Mouse (Mus musculus): Measurements from ENCODE around the gene Ccdc34. TPM values are rescaled to one million over a fixed set of nuclear protein-coding genes. Genes with fewer than 3 reads are reported as not detected.
"Not testable (repeated sequence)": the region's sequence is repeated elsewhere in the genome, so short reads cannot be mapped to it uniquely, and the experiment has no call there.

Gene Ccdc34
- polyA plus RNA-seq, 1 experiment = 11.0 TPM

DNA sequence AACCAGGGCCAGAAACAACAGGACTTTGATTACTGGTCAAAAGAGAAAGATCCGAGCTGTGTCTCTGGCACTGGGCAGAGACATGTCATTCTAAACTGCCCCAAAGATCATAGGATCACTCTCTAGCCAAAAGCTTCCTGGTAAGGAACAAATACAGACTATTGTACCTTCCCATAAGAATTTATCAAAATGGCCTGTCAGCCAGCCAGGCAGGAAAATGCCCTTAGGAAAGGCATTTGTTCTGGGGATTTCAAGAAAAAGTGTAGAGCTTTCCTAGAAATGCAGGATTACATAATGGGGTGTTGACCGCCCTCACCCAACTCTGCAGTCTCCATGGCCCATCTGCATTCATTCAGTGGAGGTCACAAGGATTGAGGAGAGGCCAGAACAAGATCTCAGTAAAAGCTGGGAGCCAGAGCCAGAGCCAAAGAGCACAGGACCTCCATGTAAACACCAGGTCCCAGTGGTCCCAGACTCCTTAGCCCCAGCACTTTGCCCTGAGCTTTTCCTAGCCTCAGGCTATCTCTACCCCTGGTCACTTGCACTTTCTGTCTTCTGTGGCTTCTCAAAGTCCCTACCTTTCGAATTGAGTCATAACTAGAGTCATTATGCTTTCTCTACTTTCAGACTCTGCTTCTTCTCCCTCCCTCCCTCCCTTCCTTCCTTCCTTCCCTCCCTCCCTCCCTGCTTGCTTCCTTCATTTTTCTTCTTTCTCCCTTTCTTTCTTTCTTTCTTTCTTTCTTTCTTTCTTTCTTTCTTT, 115.9 kb downstream of the Ccdc34 start:
- Histone ChIP-seq H3K79me2 (ENCODE audit: control insufficient read depth, insufficient read depth) (no peaks in the 10 kb centered on the region), H3K4me3 (no peak overlapping the region), H3ac (ENCODE audit: control insufficient read depth, insufficient read length) (no peak overlapping the region), H3K36me3 (ENCODE audit: control insufficient read depth, insufficient read depth) (no peaks in the 10 kb centered on the region), H3K4me2 (ENCODE audit: low read depth) (no peak overlapping the region), H3K27me3 (ENCODE audit: control insufficient read depth, insufficient read depth, insufficient read length) (no peaks in the 10 kb centered on the region)
- TF ChIP-seq REST (IDR thresholded peaks at IDR 0.05; ENCODE audit: insufficient read depth, insufficient read length) (no peak), CEBPB (IDR thresholded peaks at IDR 0.05; ENCODE audit: insufficient read depth, poor library complexity, severe bottlenecking) (no peak), TCF3 (IDR thresholded peaks at IDR 0.05; ENCODE audit: insufficient read length, low read depth) (no peak), POLR2AphosphoS2 (IDR thresholded peaks at IDR 0.05; ENCODE audit: insufficient read length, low read depth) (no peak), MAX (IDR thresholded peaks at IDR 0.05; ENCODE audit: low read depth) (no peak), POLR2A (IDR thresholded peaks at IDR 0.05; ENCODE audit: insufficient read length, low read depth) (no peak), E2F4 (IDR thresholded peaks at IDR 0.05; ENCODE audit: insufficient read depth) (no peak), SRF (IDR thresholded peaks at IDR 0.05; ENCODE audit: control insufficient read depth, insufficient read length, low read depth) (no peak), USF1 (IDR thresholded peaks at IDR 0.05; ENCODE audit: low read depth) (no peak), MYOG (IDR thresholded peaks at IDR 0.05; ENCODE audit: control insufficient read depth in 1 of 3, insufficient read depth in 1 of 3, insufficient read length in 2 of 3, low read depth in 2 of 3) (no peak), TCF12 (IDR thresholded peaks at IDR 0.05; ENCODE audit: insufficient read depth, poor library complexity, severe bottlenecking) (no peak), MYOD1 (IDR thresholded peaks at IDR 0.05; ENCODE audit: control insufficient read depth in 1 of 3, insufficient read length in 2 of 3, low read depth in 2 of 3) (no peak)

DNA sequence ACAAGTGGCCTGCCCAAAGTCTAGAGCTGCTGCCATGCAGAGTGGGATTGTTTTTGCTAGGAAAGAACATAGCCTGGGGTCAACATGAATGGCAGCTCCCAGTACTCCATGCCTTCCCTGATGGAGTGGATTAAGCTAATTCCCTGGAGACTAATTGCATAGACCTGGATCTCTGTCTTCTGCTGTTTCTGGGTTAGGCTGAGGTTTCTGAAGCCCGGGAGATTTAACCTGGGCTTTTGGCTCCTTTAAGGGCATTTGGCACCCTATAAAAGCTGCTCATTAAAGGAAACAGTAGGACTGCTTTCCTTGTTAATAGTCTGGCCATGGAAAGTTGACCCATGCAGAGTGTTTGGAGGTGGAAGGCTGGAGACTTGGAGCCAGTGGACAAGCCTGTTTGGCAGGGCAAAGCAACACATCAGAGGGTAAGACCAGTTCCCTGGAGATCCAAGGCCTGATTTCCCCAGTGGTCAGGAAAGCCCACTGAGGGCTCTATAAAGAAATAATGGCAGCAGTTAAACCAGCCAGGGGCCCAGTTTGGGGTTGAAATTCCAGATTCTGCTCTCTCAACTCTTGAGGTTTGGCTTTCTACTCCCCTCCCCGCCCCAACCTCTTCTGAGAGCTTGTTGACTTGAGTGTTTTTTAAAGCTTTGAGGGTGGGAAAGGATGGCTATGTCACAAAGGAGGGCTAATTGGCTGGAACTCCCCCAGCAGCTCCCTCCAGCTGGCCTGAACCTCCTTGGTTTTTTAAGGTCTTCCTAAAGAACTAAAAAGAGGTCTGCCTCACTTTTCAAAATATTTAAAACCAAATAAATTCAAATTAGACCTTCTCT, 117.4 kb downstream of the Ccdc34 start:
- TF ChIP-seq MYOG (IDR thresholded peaks at IDR 0.05; ENCODE audit: control insufficient read depth in 1 of 3, insufficient read depth in 1 of 3, insufficient read length in 2 of 3, low read depth in 2 of 3) = no peak
- no peak for TF ChIP-seq REST (IDR thresholded peaks at IDR 0.05; ENCODE audit: insufficient read depth, insufficient read length)
- no peak for TF ChIP-seq SRF (IDR thresholded peaks at IDR 0.05; ENCODE audit: control insufficient read depth, insufficient read length, low read depth)
- no peak for TF ChIP-seq TCF12 (IDR thresholded peaks at IDR 0.05; ENCODE audit: insufficient read depth, poor library complexity, severe bottlenecking)
- no peak for TF ChIP-seq MAX (IDR thresholded peaks at IDR 0.05; ENCODE audit: low read depth)
- no peak for TF ChIP-seq POLR2A (IDR thresholded peaks at IDR 0.05; ENCODE audit: insufficient read length, low read depth)
- no peak for TF ChIP-seq E2F4 (IDR thresholded peaks at IDR 0.05; ENCODE audit: insufficient read depth)
- no peak for TF ChIP-seq POLR2AphosphoS2 (IDR thresholded peaks at IDR 0.05; ENCODE audit: insufficient read length, low read depth)
- TF ChIP-seq USF1 (IDR thresholded peaks at IDR 0.05; ENCODE audit: low read depth) = no peak
- no peak for TF ChIP-seq MYOD1 (IDR thresholded peaks at IDR 0.05; ENCODE audit: control insufficient read depth in 1 of 3, insufficient read length in 2 of 3, low read depth in 2 of 3)
- no peak for TF ChIP-seq TCF3 (IDR thresholded peaks at IDR 0.05; ENCODE audit: insufficient read length, low read depth)
- TF ChIP-seq CEBPB (IDR thresholded peaks at IDR 0.05; ENCODE audit: insufficient read depth, poor library complexity, severe bottlenecking) = no peak
- Histone ChIP-seq H3K4me2 (ENCODE audit: low read depth) (no peak overlapping the region), H3K36me3 (ENCODE audit: control insufficient read depth, insufficient read depth) (no peaks in the 10 kb centered on the region), H3K27me3 (ENCODE audit: control insufficient read depth, insufficient read depth, insufficient read length) (no peaks in the 10 kb centered on the region), H3K79me2 (ENCODE audit: control insufficient read depth, insufficient read depth) (no peaks in the 10 kb centered on the region), H3ac (ENCODE audit: control insufficient read depth, insufficient read length) (no peak overlapping the region), H3K4me3 (no peak overlapping the region)

DNA sequence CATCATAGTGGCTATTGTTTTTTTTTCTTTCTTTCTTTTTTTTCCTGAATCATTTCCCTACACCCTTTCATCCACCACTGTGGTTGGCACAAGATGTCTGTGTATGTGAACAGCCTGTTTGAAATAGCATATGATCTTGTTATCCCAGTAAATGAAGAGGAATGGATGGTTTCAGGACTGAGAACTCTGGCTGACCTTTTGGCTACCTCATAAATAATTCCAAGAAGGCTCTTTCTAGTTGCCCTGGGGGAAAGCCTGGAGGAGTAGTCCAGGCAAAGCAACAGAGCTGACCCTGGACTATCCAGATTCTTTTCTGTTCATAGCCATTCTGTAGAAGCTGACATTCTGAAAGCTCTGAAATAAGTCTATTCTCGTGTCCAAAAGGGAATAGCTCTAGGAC, 119.7 kb downstream of the Ccdc34 start:
- Histone ChIP-seq H3K79me2 (ENCODE audit: control insufficient read depth, insufficient read depth) (no peaks in the 10 kb centered on the region), H3K36me3 (ENCODE audit: control insufficient read depth, insufficient read depth) (no peaks in the 10 kb centered on the region), H3K4me3 (no peak overlapping the region), H3K4me2 (ENCODE audit: low read depth) (no peak overlapping the region), H3K27me3 (ENCODE audit: control insufficient read depth, insufficient read depth, insufficient read length) (no peaks in the 10 kb centered on the region), H3ac (ENCODE audit: control insufficient read depth, insufficient read length) (no peak overlapping the region)
- TF ChIP-seq REST (IDR thresholded peaks at IDR 0.05; ENCODE audit: insufficient read depth, insufficient read length) (no peak), TCF3 (IDR thresholded peaks at IDR 0.05; ENCODE audit: insufficient read length, low read depth) (no peak), CEBPB (IDR thresholded peaks at IDR 0.05; ENCODE audit: insufficient read depth, poor library complexity, severe bottlenecking) (0 out of 2 replicates have a peak, but pooled peaks have one; percentile 48)

DNA sequence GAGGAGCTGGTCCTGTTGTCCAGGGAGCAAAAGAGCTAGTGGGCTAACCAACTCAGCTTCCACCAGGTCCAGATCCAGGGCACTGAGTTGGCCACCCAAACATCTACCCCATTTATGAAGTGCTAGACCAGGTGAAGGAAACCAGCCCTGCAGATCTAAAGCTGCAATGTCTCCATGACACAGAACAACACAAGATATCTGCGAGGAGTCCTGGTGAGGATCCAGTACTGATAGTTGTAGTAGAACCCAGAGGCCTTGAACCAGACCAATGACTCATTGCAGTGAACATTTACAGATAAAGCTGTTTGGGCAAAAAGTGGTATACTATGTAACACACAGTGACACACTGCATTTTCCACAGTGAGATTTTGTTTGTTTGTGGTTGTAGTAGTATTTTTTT, 120.5 kb downstream of the Ccdc34 start:
- Histone ChIP-seq H3K27me3 (ENCODE audit: control insufficient read depth, insufficient read depth, insufficient read length) (no peaks in the 10 kb centered on the region), H3K4me3 (no peak overlapping the region), H3K79me2 (ENCODE audit: control insufficient read depth, insufficient read depth) (no peaks in the 10 kb centered on the region), H3K36me3 (ENCODE audit: control insufficient read depth, insufficient read depth) (no peaks in the 10 kb centered on the region), H3ac (ENCODE audit: control insufficient read depth, insufficient read length) (no peak overlapping the region), H3K4me2 (ENCODE audit: low read depth) (no peak overlapping the region)
- no peak for TF ChIP-seq E2F4 (IDR thresholded peaks at IDR 0.05; ENCODE audit: insufficient read depth)
- no peak for TF ChIP-seq MYOG (IDR thresholded peaks at IDR 0.05; ENCODE audit: control insufficient read depth in 1 of 3, insufficient read depth in 1 of 3, insufficient read length in 2 of 3, low read depth in 2 of 3)
- TF ChIP-seq SRF (IDR thresholded peaks at IDR 0.05; ENCODE audit: control insufficient read depth, insufficient read length, low read depth) = no peak
- TF ChIP-seq MAX (IDR thresholded peaks at IDR 0.05; ENCODE audit: low read depth) = no peak
- no peak for TF ChIP-seq POLR2A (IDR thresholded peaks at IDR 0.05; ENCODE audit: insufficient read length, low read depth)
- no peak for TF ChIP-seq CEBPB (IDR thresholded peaks at IDR 0.05; ENCODE audit: insufficient read depth, poor library complexity, severe bottlenecking)
- no peak for TF ChIP-seq TCF3 (IDR thresholded peaks at IDR 0.05; ENCODE audit: insufficient read length, low read depth)
- no peak for TF ChIP-seq USF1 (IDR thresholded peaks at IDR 0.05; ENCODE audit: low read depth)
- no peak for TF ChIP-seq REST (IDR thresholded peaks at IDR 0.05; ENCODE audit: insufficient read depth, insufficient read length)
- TF ChIP-seq POLR2AphosphoS2 (IDR thresholded peaks at IDR 0.05; ENCODE audit: insufficient read length, low read depth) = no peak
- TF ChIP-seq TCF12 (IDR thresholded peaks at IDR 0.05; ENCODE audit: insufficient read depth, poor library complexity, severe bottlenecking) = no peak
- no peak for TF ChIP-seq MYOD1 (IDR thresholded peaks at IDR 0.05; ENCODE audit: control insufficient read depth in 1 of 3, insufficient read length in 2 of 3, low read depth in 2 of 3)

DNA sequence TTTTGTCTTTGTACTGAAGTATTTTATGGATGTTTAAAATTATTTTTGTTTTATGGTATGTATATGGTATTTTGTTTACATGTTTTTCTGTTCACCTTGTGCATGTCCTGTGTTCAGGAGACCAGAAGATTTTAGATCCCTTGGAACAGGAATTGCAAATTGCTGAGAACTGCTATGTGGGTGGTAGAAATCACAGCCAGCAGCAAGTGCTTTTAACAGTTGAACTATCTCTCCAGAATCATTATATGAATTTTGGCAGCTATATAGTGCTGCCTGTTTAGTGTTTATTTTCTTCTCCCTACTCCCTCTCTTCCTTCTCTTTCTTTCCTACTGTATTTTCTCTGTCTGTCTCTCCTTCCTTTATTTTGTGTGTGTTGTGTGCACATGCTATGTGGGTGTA, 130.4 kb downstream of the Ccdc34 start:
- H3ac ChIP-seq (ENCODE audit: control insufficient read depth, insufficient read length); H3K4me2 ChIP-seq (ENCODE audit: low read depth); H3K79me2 ChIP-seq (ENCODE audit: control insufficient read depth, insufficient read depth); H3K4me3 ChIP-seq; H3K27me3 ChIP-seq (ENCODE audit: control insufficient read depth, insufficient read depth, insufficient read length); H3K36me3 ChIP-seq (ENCODE audit: control insufficient read depth, insufficient read depth): not testable (repeated sequence)

All from myocyte (in vitro differentiated cells).